In the genomic region with DNA sequence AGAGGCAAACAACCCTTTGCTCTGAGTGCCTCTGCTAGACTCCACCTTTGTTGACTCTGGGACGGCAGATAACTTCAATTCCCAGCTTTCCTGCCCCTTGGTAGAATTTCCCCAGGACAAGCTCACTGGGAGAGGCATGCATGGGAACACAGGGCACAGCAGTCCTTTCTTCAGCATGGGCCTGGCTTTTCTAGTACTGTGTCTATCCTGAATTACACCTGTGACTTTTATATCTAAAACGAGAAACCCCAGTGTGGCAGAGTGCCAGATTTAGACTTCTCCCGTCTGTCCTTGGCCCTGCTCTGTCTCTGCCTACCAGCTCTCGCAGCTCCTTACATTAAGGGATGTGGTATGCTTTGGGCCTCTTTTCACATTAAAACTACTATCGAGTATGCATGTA, we compare ENCODE assay signal across 7 mouse cellular contexts. TPM values are rescaled to one million over a fixed set of nuclear protein-coding genes. Genes with fewer than 3 reads are reported as not detected.
DNase-seq lines count a peak whose midpoint lies in the region; ATAC-seq and TF ChIP-seq lines count a peak whose summit lies in the region.

No protein-coding gene starts in this region.

- no peaks in the 10 kb centered on the region for H3K27me3 ChIP-seq in kidney, embryonic 16.5 days (ENCODE audit: insufficient read depth, low read length)
- H3K27me3 ChIP-seq in forebrain, embryonic 16.5 days (replicated peaks; ENCODE audit: control insufficient read depth, insufficient read depth, low read length), result no peaks in the 10 kb centered on the region
- H3K27me3 ChIP-seq in liver, embryonic 14.5 days (ENCODE audit: control insufficient read depth, insufficient read depth, low read length), result no peaks in the 10 kb centered on the region

- H3K9ac ChIP-seq in kidney, embryonic 16.5 days (replicated peaks; ENCODE audit: low read length), result 0 out of 2 replicates have a peak overlapping the region, but pooled peaks have one; percentile 40
- H3K9ac ChIP-seq in forebrain, embryonic 16.5 days (replicated peaks; ENCODE audit: low read depth, low read length), result no peak overlapping the region
- H3K9ac ChIP-seq in liver, embryonic 14.5 days (replicated peaks), result peak overlapping the region; percentile 23; the same call in 1 of the 2 replicates

- H3K4me1 ChIP-seq in kidney, embryonic 16.5 days (ENCODE audit: insufficient read depth, low read length), result peaks cover 51% of the 10 kb centered on the region
- peaks cover 39% of the 10 kb centered on the region for H3K4me1 ChIP-seq in bone marrow macrophage, adult 2 months (ENCODE audit: control insufficient read depth, insufficient read depth, low read length)
- H3K4me1 ChIP-seq in forebrain, embryonic 16.5 days (replicated peaks; ENCODE audit: control insufficient read depth, insufficient read depth, low read length), result peaks cover 50% of the 10 kb centered on the region
- H3K4me1 ChIP-seq in liver, embryonic 14.5 days (replicated peaks; ENCODE audit: control insufficient read depth in 2 of 2, insufficient read depth in 2 of 2, low read length in 1 of 2), result peaks cover 29 to 53% of the 10 kb centered on the region in 2 experiments
- H3K4me1 ChIP-seq in olfactory bulb, adult 2 months (ENCODE audit: control insufficient read depth, insufficient read depth, low read length), result peaks cover 26% of the 10 kb centered on the region

- H3K27ac ChIP-seq in kidney, embryonic 16.5 days (ENCODE audit: low read length), result peak overlapping the region; percentile 48
- H3K27ac ChIP-seq in bone marrow macrophage, adult 2 months (ENCODE audit: insufficient read depth, low read depth, low read length), result peak overlapping the region; percentile 91
- peak overlapping the region; percentile 79 for H3K27ac ChIP-seq in forebrain, embryonic 16.5 days (ENCODE audit: low read length)
- peak overlapping the region; percentile 18; the same call in 1 of the 2 replicates for H3K27ac ChIP-seq in liver, embryonic 14.5 days
- peak overlapping the region; percentile 74 for H3K27ac ChIP-seq in olfactory bulb, adult 2 months (ENCODE audit: insufficient read depth, low read depth, low read length)

- no peaks in the 10 kb centered on the region for H3K9me3 ChIP-seq in kidney, embryonic 16.5 days (ENCODE audit: low read length)
- no peaks in the 10 kb centered on the region for H3K9me3 ChIP-seq in forebrain, embryonic 16.5 days (ENCODE audit: control insufficient read depth, low read length)
- H3K9me3 ChIP-seq in liver, embryonic 14.5 days (ENCODE audit: control insufficient read depth, low read length), result no peaks in the 10 kb centered on the region

- H3K4me2 ChIP-seq in kidney, embryonic 16.5 days (replicated peaks; ENCODE audit: low read depth, low read length), result peak overlapping the region; percentile 28
- H3K4me2 ChIP-seq in forebrain, embryonic 16.5 days (ENCODE audit: low read length), result peak overlapping the region; percentile 25
- H3K4me2 ChIP-seq in liver, embryonic 14.5 days (ENCODE audit: low read depth), result peak overlapping the region; percentile 68

- ATAC-seq in kidney, embryonic 16.5 days (ENCODE audit: low FRiP score, low TSS enrichment), result no peak
- no peak for ATAC-seq in forebrain, embryonic 16.5 days
- ATAC-seq in liver, embryonic 14.5 days (ENCODE audit: insufficient read depth), result no peak
- ATAC-seq in erythroblast, adult 5-6 weeks (replicated peaks; ENCODE audit: low FRiP score, poor library complexity, severe bottlenecking), result no peak

- WGBS in kidney, embryonic 16.5 days, result 37% methylated on average over 5 of the region's 5 CpGs
- 52% methylated on average over 5 of the region's 5 CpGs for WGBS in forebrain, embryonic 16.5 days
- WGBS in liver, embryonic 14.5 days (ENCODE audit: insufficient replicate concordance), result 35% methylated on average over 5 of the region's 5 CpGs
- WGBS in olfactory bulb, adult 2 months, result 26% methylated on average over 5 of the region's 5 CpGs

- peak overlapping the region; percentile 7; the same call in 1 of the 2 replicates for H3K4me3 ChIP-seq in kidney, embryonic 16.5 days (ENCODE audit: low read length)
- peak overlapping the region; percentile 57 for H3K4me3 ChIP-seq in bone marrow macrophage, adult 2 months (ENCODE audit: insufficient read depth, low read length)
- no peak overlapping the region for H3K4me3 ChIP-seq in forebrain, embryonic 16.5 days (replicated peaks; ENCODE audit: low read length)
- peak overlapping the region in 1 of 2 experiments; percentile 8; a peak in 2 of 4 replicates for H3K4me3 ChIP-seq in liver, embryonic 14.5 days (ENCODE audit: insufficient read depth in 1 of 2, low read depth in 2 of 2, low read length in 2 of 2)
- no peak overlapping the region for H3K4me3 ChIP-seq in olfactory bulb, adult 2 months (ENCODE audit: insufficient read depth, low read depth, low read length)

- TF ChIP-seq POLR2A in bone marrow macrophage, adult 2 months (IDR thresholded peaks at IDR 0.05; ENCODE audit: borderline replicate concordance, low read depth, low read length), result no peak
- no peak for TF ChIP-seq POLR2A in olfactory bulb, adult 2 months (IDR thresholded peaks at IDR 0.05; ENCODE audit: insufficient read depth, low read depth, low read length)

- H3K36me3 ChIP-seq in kidney, embryonic 16.5 days (ENCODE audit: insufficient read depth, low read length), result peaks cover 17% of the 10 kb centered on the region
- peaks cover 3% of the 10 kb centered on the region; the same call in 1 of the 2 replicates for H3K36me3 ChIP-seq in forebrain, embryonic 16.5 days (ENCODE audit: control insufficient read depth, insufficient read depth)
- H3K36me3 ChIP-seq in liver, embryonic 14.5 days (replicated peaks; ENCODE audit: control insufficient read depth, insufficient read depth, low read depth), result peaks cover 11% of the 10 kb centered on the region

- no peak for TF ChIP-seq EP300 in liver, embryonic 14.5 days (IDR thresholded peaks at IDR 0.05; ENCODE audit: low read depth)

- no peak for DNase-seq in kidney, adult 8-10 months
- DNase-seq in liver, embryonic 14.5 days (ENCODE audit: low read depth in 3 of 3, low spot score in 3 of 3), result no peak

- no peak for TF ChIP-seq CTCF in bone marrow macrophage, adult 2 months (IDR thresholded peaks at IDR 0.05; ENCODE audit: low read depth, low read length)
- TF ChIP-seq CTCF in liver, embryonic 14.5 days (IDR thresholded peaks at IDR 0.05; ENCODE audit: low read depth), result no peak
- TF ChIP-seq CTCF in olfactory bulb, adult 2 months (IDR thresholded peaks at IDR 0.05; ENCODE audit: insufficient read depth, low read depth, low read length), result no peak

RNA-seq across cellular contexts. Expression of a gene that starts 10.6 kb away (rescaled TPM):
- polyA plus RNA-seq in kidney, embryonic 16.5 days (2015; fragmentation: Nextera tagmentation; extraction: Ambion mirVana), result 543 and 583 TPM in 2 replicates
- 739 and 786 TPM in 2 replicates for polyA plus RNA-seq in bone marrow macrophage, adult 2 months (2012; ENCODE audit: insufficient read depth, insufficient read length, missing spikeins)
- 471 and 509 TPM in 2 replicates for polyA plus RNA-seq in forebrain, embryonic 16.5 days (2015; fragmentation: Nextera tagmentation; extraction: Ambion mirVana)
- polyA plus RNA-seq in liver, embryonic 14.5 days (2012; rRNA removed), result 54.6 and 86.2 TPM in 2 replicates
- polyA plus RNA-seq in liver, embryonic 14.5 days (2014; fragmentation: Nextera tagmentation; extraction: Ambion mirVana), result 153 and 160 TPM in 2 replicates
- 441 TPM in 1 of 2 replicates, not detected in the other for polyA plus RNA-seq in olfactory bulb, adult 2 months (2012; ENCODE audit: insufficient read depth, insufficient read length, low replicate concordance, missing spikeins)
- 132 and 146 TPM in 2 replicates for total RNA-seq in erythroblast, adult 5-6 weeks (2015; ENCODE audit: low replicate concordance)
- total RNA-seq in erythroblast, adult 5-6 weeks (2017; ENCODE audit: low replicate concordance), result 200 and 233 TPM in 2 replicates

RNA-seq across cellular contexts. Expression of a gene that starts 20.9 kb away (rescaled TPM):
- 0.36 and 0.60 TPM in 2 replicates for polyA plus RNA-seq in kidney, embryonic 16.5 days (2015; fragmentation: Nextera tagmentation; extraction: Ambion mirVana)
- 0.28 and 0.69 TPM in 2 replicates for polyA plus RNA-seq in bone marrow macrophage, adult 2 months (2012; ENCODE audit: insufficient read depth, insufficient read length, missing spikeins)
- 0.22 and 0.42 TPM in 2 replicates for polyA plus RNA-seq in forebrain, embryonic 16.5 days (2015; fragmentation: Nextera tagmentation; extraction: Ambion mirVana)
- polyA plus RNA-seq in liver, embryonic 14.5 days (2012; rRNA removed), result 0.19 and 0.28 TPM in 2 replicates
- polyA plus RNA-seq in liver, embryonic 14.5 days (2014; fragmentation: Nextera tagmentation; extraction: Ambion mirVana), result 0.15 TPM in 1 of 2 replicates, not detected in the other
- not detected in 2 replicates for polyA plus RNA-seq in olfactory bulb, adult 2 months (2012; ENCODE audit: insufficient read depth, insufficient read length, low replicate concordance, missing spikeins)
- 0.58 TPM in 1 of 2 replicates, not detected in the other for total RNA-seq in erythroblast, adult 5-6 weeks (2015; ENCODE audit: low replicate concordance)
- 0.09 and 0.14 TPM in 2 replicates for total RNA-seq in erythroblast, adult 5-6 weeks (2017; ENCODE audit: low replicate concordance)

RNA-seq across cellular contexts. Expression of a gene that starts 30.6 kb away (rescaled TPM):
- polyA plus RNA-seq in kidney, embryonic 16.5 days (2015; fragmentation: Nextera tagmentation; extraction: Ambion mirVana), result 152 and 198 TPM in 2 replicates
- polyA plus RNA-seq in bone marrow macrophage, adult 2 months (2012; ENCODE audit: insufficient read depth, insufficient read length, missing spikeins), result 200 and 228 TPM in 2 replicates
- polyA plus RNA-seq in forebrain, embryonic 16.5 days (2015; fragmentation: Nextera tagmentation; extraction: Ambion mirVana), result 146 and 158 TPM in 2 replicates
- 48.9 and 52.4 TPM in 2 replicates for polyA plus RNA-seq in liver, embryonic 14.5 days (2012; rRNA removed)
- polyA plus RNA-seq in liver, embryonic 14.5 days (2014; fragmentation: Nextera tagmentation; extraction: Ambion mirVana), result 70.4 and 72.1 TPM in 2 replicates
- 263 TPM in 1 of 2 replicates, not detected in the other for polyA plus RNA-seq in olfactory bulb, adult 2 months (2012; ENCODE audit: insufficient read depth, insufficient read length, low replicate concordance, missing spikeins)
- total RNA-seq in erythroblast, adult 5-6 weeks (2015; ENCODE audit: low replicate concordance), result 124 and 134 TPM in 2 replicates
- total RNA-seq in erythroblast, adult 5-6 weeks (2017; ENCODE audit: low replicate concordance), result 106 and 129 TPM in 2 replicates

RNA-seq across cellular contexts. Expression of a gene that starts 31.6 kb away (rescaled TPM):
- polyA plus RNA-seq in kidney, embryonic 16.5 days (2015; fragmentation: Nextera tagmentation; extraction: Ambion mirVana), result 184 and 187 TPM in 2 replicates
- polyA plus RNA-seq in bone marrow macrophage, adult 2 months (2012; ENCODE audit: insufficient read depth, insufficient read length, missing spikeins), result 84.4 and 85.5 TPM in 2 replicates
- polyA plus RNA-seq in forebrain, embryonic 16.5 days (2015; fragmentation: Nextera tagmentation; extraction: Ambion mirVana), result 220 and 232 TPM in 2 replicates
- 15.6 and 19.1 TPM in 2 replicates for polyA plus RNA-seq in liver, embryonic 14.5 days (2012; rRNA removed)
- 83.8 and 89.6 TPM in 2 replicates for polyA plus RNA-seq in liver, embryonic 14.5 days (2014; fragmentation: Nextera tagmentation; extraction: Ambion mirVana)
- not detected in 2 replicates for polyA plus RNA-seq in olfactory bulb, adult 2 months (2012; ENCODE audit: insufficient read depth, insufficient read length, low replicate concordance, missing spikeins)
- total RNA-seq in erythroblast, adult 5-6 weeks (2015; ENCODE audit: low replicate concordance), result 10.4 and 15.0 TPM in 2 replicates
- total RNA-seq in erythroblast, adult 5-6 weeks (2017; ENCODE audit: low replicate concordance), result 16.3 and 17.6 TPM in 2 replicates

Comparison
In these comparisons a context has a peak if more than half of its experiments do, and no peak if none do; other contexts are left out.
1. H3K27ac ChIP-seq: peak in every context shown above with its lines; median percentile 91 in bone marrow macrophage, adult 2 months; 79 in forebrain, embryonic 16.5 days; 74 in olfactory bulb, adult 2 months; 48 in kidney, embryonic 16.5 days; 18 in liver, embryonic 14.5 days.
2. H3K4me3 ChIP-seq: peak in kidney, embryonic 16.5 days (single experiment) and bone marrow macrophage, adult 2 months (single experiment); none in forebrain, embryonic 16.5 days (single experiment) and olfactory bulb, adult 2 months (single experiment).
3. Peak in every context shown above with its lines, with median percentiles within 50 percentile points of each other: H3K4me2 ChIP-seq.